Mouse (Mus musculus): ENCODE data around the gene Slc5a4a. TPM values are rescaled to one million over a fixed set of nuclear protein-coding genes. Genes with fewer than 3 reads are reported as not detected.

Slc5a4a gene
- polyA plus RNA-seq, 1 experiment from 2014 or later = not detected

DNA sequence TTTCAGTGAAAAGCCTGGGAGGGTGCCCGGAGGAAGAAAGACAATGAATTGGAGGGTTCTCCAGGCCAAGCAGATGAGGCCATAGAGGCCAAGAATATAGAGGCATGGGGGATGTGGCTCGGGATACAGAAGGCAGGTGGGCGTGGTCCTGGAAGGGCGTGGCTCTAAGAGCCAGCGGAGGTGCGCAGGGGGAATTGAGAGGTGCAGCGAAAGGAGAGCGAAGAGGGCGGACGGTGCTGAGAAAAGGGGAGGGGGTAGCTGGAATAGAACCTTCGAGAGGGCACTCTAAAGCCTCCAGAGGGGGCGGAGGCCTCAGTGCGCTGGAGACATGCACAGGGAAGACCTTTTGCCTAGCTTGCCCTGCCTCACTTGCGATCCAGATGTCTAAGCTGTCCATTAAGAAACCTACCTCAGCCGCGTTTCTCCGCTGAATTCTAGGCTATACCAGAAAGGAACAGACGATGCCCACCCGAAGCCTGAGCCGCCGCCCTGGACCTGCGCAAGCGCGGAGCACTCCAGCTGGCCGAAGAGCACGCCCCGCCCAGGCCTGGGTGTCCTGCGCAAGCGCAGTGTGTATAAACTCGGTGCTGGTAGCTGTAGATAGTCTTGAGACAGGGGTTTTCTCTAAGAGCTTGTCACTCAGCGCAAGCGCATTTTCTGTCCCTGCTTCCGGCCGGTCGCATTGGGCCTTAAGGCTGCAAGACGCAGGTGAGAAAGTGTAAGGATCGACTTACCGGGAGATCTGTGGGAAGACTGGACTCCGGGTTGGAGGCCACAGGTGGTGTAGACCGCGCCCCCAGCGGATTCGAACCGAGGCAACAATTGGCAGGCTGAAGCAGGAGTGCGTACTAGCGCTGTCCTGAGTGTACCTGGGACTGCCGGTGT, 90.3 kb downstream of the Slc5a4a start, which contains the start of gene Prmt2:
Gene Prmt2, minus strand, starts transcription at position 525 of the 885 bp plus-strand sequence.
- peak; percentile 99 for DNase-seq (ENCODE audit: low spot score, missing footprints)
- no peaks in the 10 kb centered on the region for H3K36me3 ChIP-seq (ENCODE audit: control insufficient read depth, insufficient read depth, low read length)
- peak; percentile 98 for ATAC-seq (ENCODE audit: low FRiP score)
- 1% methylated on average over 47 of the region's 47 CpGs for WGBS
- peaks cover 6% of the 10 kb centered on the region; the same call in 1 of the 2 replicates for H3K4me1 ChIP-seq (ENCODE audit: control insufficient read depth, insufficient read depth, low read length)
- H3K27ac ChIP-seq (ENCODE audit: low read depth, low read length) = peak within 1 kb of the TSS; percentile 84
- peak within 1 kb of the TSS; percentile 64 for H3K9ac ChIP-seq (ENCODE audit: low read length)
- H3K27me3 ChIP-seq (ENCODE audit: control insufficient read depth, insufficient read depth, low read length) = no peaks in the 10 kb centered on the region
- peak within 1 kb of the TSS; percentile 70 for H3K4me2 ChIP-seq
- peak within 1 kb of the TSS; percentile 49 for H3K4me3 ChIP-seq (ENCODE audit: low read depth, low read length)
- no peaks in the 10 kb centered on the region for H3K9me3 ChIP-seq (ENCODE audit: control insufficient read depth, low read length)

MicroRNAs encoded within 50 kb of the gene (microRNA counts, 519-probe panel; counts per million panel counts)
- microRNA mmu-miR-678 = not detected

Small RNA genes lying within 50 kb of the gene (microRNA-seq; reads per million reads assigned to microRNA genes)
- not detected for gene Mir678

Other genes with a start within 250 kb of the Slc5a4a start
- 268 and 274 TPM in 2 replicates for gene Smarcb1, start 225.8 kb upstream of the Slc5a4a start, polyA plus RNA-seq (2014; fragmentation: Nextera tagmentation; extraction: Ambion mirVana)
- gene Chchd10, start 214.3 kb upstream of the Slc5a4a start, polyA plus RNA-seq (2014; fragmentation: Nextera tagmentation; extraction: Ambion mirVana) = 5.5 and 6.4 TPM in 2 replicates
- gene Mmp11, start 211.0 kb upstream of the Slc5a4a start, polyA plus RNA-seq (2014; fragmentation: Nextera tagmentation; extraction: Ambion mirVana) = 33.6 and 34.6 TPM in 2 replicates
- 0.48 and 1.5 TPM in 2 replicates for gene Gm867, start 206.8 kb upstream of the Slc5a4a start, polyA plus RNA-seq (2014; fragmentation: Nextera tagmentation; extraction: Ambion mirVana)
- 0.47 and 0.70 TPM in 2 replicates for gene Vpreb3, start 204.4 kb upstream of the Slc5a4a start, polyA plus RNA-seq (2014; fragmentation: Nextera tagmentation; extraction: Ambion mirVana)
- 0.06 and 0.11 TPM in 2 replicates for gene Gm5134, start 192.9 kb upstream of the Slc5a4a start, polyA plus RNA-seq (2014; fragmentation: Nextera tagmentation; extraction: Ambion mirVana)
- gene Zfp280b, start 114.8 kb upstream of the Slc5a4a start, polyA plus RNA-seq (2014; fragmentation: Nextera tagmentation; extraction: Ambion mirVana) = 33.2 and 34.3 TPM in 2 replicates
- not detected in 2 replicates for gene Slc5a4b, start 36.5 kb upstream of the Slc5a4a start, polyA plus RNA-seq (2014; fragmentation: Nextera tagmentation; extraction: Ambion mirVana)
- gene Prmt2, start 90.4 kb downstream of the Slc5a4a start, polyA plus RNA-seq (2014; fragmentation: Nextera tagmentation; extraction: Ambion mirVana) = 106 and 115 TPM in 2 replicates
- gene S100b, start 106.4 kb downstream of the Slc5a4a start, polyA plus RNA-seq (2014; fragmentation: Nextera tagmentation; extraction: Ambion mirVana) = 0.20 and 0.21 TPM in 2 replicates
- gene Dip2a, start 197.8 kb downstream of the Slc5a4a start, polyA plus RNA-seq (2014; fragmentation: Nextera tagmentation; extraction: Ambion mirVana) = 4.1 and 4.2 TPM in 2 replicates

Measured in midbrain, embryonic 11.5 days (tissue).